Mouse (Mus musculus): Measurements from ENCODE around the gene Akr1c14. TPM values are rescaled to one million over a fixed set of nuclear protein-coding genes. Genes with fewer than 3 reads are reported as not detected.
A peak's percentile ranks its signal among the peaks of the same experiment; 100 is the strongest.
"Not testable (repeated sequence)": the region's sequence is repeated elsewhere in the genome, so short reads cannot be mapped to it uniquely, and the experiment has no call there.

Akr1c14 gene
- polyA plus RNA-seq, 1 experiment from 2014 or later: 3.2 TPM

- no peak overlapping the region for H3K9ac ChIP-seq (ENCODE audit: low read length)
- H3K27me3 ChIP-seq (ENCODE audit: control insufficient read depth, insufficient read depth, low read length): no peaks in the 10 kb centered on the region
- no peak for ATAC-seq (replicated peaks; ENCODE audit: extremely low read depth, insufficient read depth, low FRiP score)
Measured at GRCm38 (mm10) chr13:4102721-4103120, 53.9 kb downstream of the Akr1c14 start.

GRCm38 (mm10) chr13:4110281-4111188 lies 61.7 kb downstream of the Akr1c14 start:
- 26% methylated on average over 6 of the region's 6 CpGs for WGBS
- Histone ChIP-seq H3K9ac (ENCODE audit: low read length) (no peak overlapping the region), H3K4me3 (ENCODE audit: low read length) (no peak overlapping the region), H3K4me1 (ENCODE audit: control insufficient read depth, insufficient read depth, low read length) (no peaks in the 10 kb centered on the region), H3K27ac (ENCODE audit: low read length) (no peak overlapping the region), H3K36me3 (ENCODE audit: control insufficient read depth, insufficient read depth) (no peaks in the 10 kb centered on the region), H3K4me2 (ENCODE audit: low read depth, low read length) (no peak overlapping the region), H3K27me3 (ENCODE audit: control insufficient read depth, insufficient read depth, low read length) (no peaks in the 10 kb centered on the region), H3K9me3 (replicated peaks; ENCODE audit: control insufficient read depth, low read length) (no peaks in the 10 kb centered on the region)
- peak; percentile 65 for ATAC-seq (replicated peaks; ENCODE audit: extremely low read depth, insufficient read depth, low FRiP score)

More at GRCm38 (mm10) chr13:4102721-4103120, 53.9 kb downstream of the Akr1c14 start:
- Histone ChIP-seq H3K4me2 (ENCODE audit: low read depth, low read length) (no peak overlapping the region), H3K27ac (ENCODE audit: low read length) (no peak overlapping the region), H3K9me3 (replicated peaks; ENCODE audit: control insufficient read depth, low read length) (no peaks in the 10 kb centered on the region), H3K4me3 (ENCODE audit: low read length) (no peak overlapping the region), H3K4me1 (ENCODE audit: control insufficient read depth, insufficient read depth, low read length) (no peaks in the 10 kb centered on the region), H3K36me3 (ENCODE audit: control insufficient read depth, insufficient read depth) (no peaks in the 10 kb centered on the region)

GRCm38 (mm10) chr13:4119181-4119904 lies 70.5 kb downstream of the Akr1c14 start:
- ATAC-seq (replicated peaks; ENCODE audit: extremely low read depth, insufficient read depth, low FRiP score): no peak
- Histone ChIP-seq H3K9ac (ENCODE audit: low read length) (no peak overlapping the region), H3K4me1 (ENCODE audit: control insufficient read depth, insufficient read depth, low read length) (no peaks in the 10 kb centered on the region), H3K4me2 (ENCODE audit: low read depth, low read length) (no peak overlapping the region), H3K9me3 (replicated peaks; ENCODE audit: control insufficient read depth, low read length) (no peaks in the 10 kb centered on the region), H3K4me3 (ENCODE audit: low read length) (no peak overlapping the region), H3K27ac (ENCODE audit: low read length) (no peak overlapping the region), H3K36me3 (ENCODE audit: control insufficient read depth, insufficient read depth) (no peaks in the 10 kb centered on the region), H3K27me3 (ENCODE audit: control insufficient read depth, insufficient read depth, low read length) (no peaks in the 10 kb centered on the region)
- WGBS: 50% methylated on average over 2 of the region's 2 CpGs

- Histone ChIP-seq H3K27me3 (ENCODE audit: control insufficient read depth, insufficient read depth, low read length) (no peaks in the 10 kb centered on the region), H3K36me3 (ENCODE audit: control insufficient read depth, insufficient read depth) (no peaks in the 10 kb centered on the region), H3K9ac (ENCODE audit: low read length) (no peak overlapping the region), H3K27ac (ENCODE audit: low read length) (no peak overlapping the region), H3K4me2 (ENCODE audit: low read depth, low read length) (no peak overlapping the region), H3K9me3 (replicated peaks; ENCODE audit: control insufficient read depth, low read length) (no peaks in the 10 kb centered on the region), H3K4me1 (ENCODE audit: control insufficient read depth, insufficient read depth, low read length) (no peaks in the 10 kb centered on the region), H3K4me3 (ENCODE audit: low read length) (no peak overlapping the region)
- WGBS: 54% methylated on average over 7 of the region's 7 CpGs
- no peak for ATAC-seq (replicated peaks; ENCODE audit: extremely low read depth, insufficient read depth, low FRiP score)
Measured at GRCm38 (mm10) chr13:4123146-4123545, 74.3 kb downstream of the Akr1c14 start.

GRCm38 (mm10) chr13:4124471-4124870 lies 75.7 kb downstream of the Akr1c14 start:
- 88% methylated on average over 6 of the region's 6 CpGs for WGBS
- not testable (repeated sequence) for H3K9ac ChIP-seq (ENCODE audit: low read length); H3K27ac ChIP-seq (ENCODE audit: low read length); H3K4me3 ChIP-seq (ENCODE audit: low read length); H3K36me3 ChIP-seq (ENCODE audit: control insufficient read depth, insufficient read depth); H3K4me2 ChIP-seq (ENCODE audit: low read depth, low read length); H3K9me3 ChIP-seq (replicated peaks; ENCODE audit: control insufficient read depth, low read length); ATAC-seq (replicated peaks; ENCODE audit: extremely low read depth, insufficient read depth, low FRiP score); H3K27me3 ChIP-seq (ENCODE audit: control insufficient read depth, insufficient read depth, low read length); H3K4me1 ChIP-seq (ENCODE audit: control insufficient read depth, insufficient read depth, low read length)

GRCm38 (mm10) chr13:4125846-4126245 lies 77.0 kb downstream of the Akr1c14 start:
- H3K4me3 ChIP-seq (ENCODE audit: low read length); ATAC-seq (replicated peaks; ENCODE audit: extremely low read depth, insufficient read depth, low FRiP score); H3K9me3 ChIP-seq (replicated peaks; ENCODE audit: control insufficient read depth, low read length); H3K36me3 ChIP-seq (ENCODE audit: control insufficient read depth, insufficient read depth); H3K4me1 ChIP-seq (ENCODE audit: control insufficient read depth, insufficient read depth, low read length); H3K4me2 ChIP-seq (ENCODE audit: low read depth, low read length); H3K27ac ChIP-seq (ENCODE audit: low read length); H3K9ac ChIP-seq (ENCODE audit: low read length); H3K27me3 ChIP-seq (ENCODE audit: control insufficient read depth, insufficient read depth, low read length): not testable (repeated sequence)
- 84% methylated on average over 1 of the region's 1 CpGs for WGBS

GRCm38 (mm10) chr13:4129100-4129499 lies 80.3 kb downstream of the Akr1c14 start:
- ATAC-seq (replicated peaks; ENCODE audit: extremely low read depth, insufficient read depth, low FRiP score): no peak
- no peaks in the 10 kb centered on the region for H3K27me3 ChIP-seq (ENCODE audit: control insufficient read depth, insufficient read depth, low read length)

GRCm38 (mm10) chr13:4131317-4131716 lies 82.5 kb downstream of the Akr1c14 start:
- 55% methylated on average over 1 of the region's 1 CpGs for WGBS
- no peaks in the 10 kb centered on the region for H3K36me3 ChIP-seq (ENCODE audit: control insufficient read depth, insufficient read depth)
- H3K9ac ChIP-seq (ENCODE audit: low read length): no peak overlapping the region
- no peaks in the 10 kb centered on the region for H3K27me3 ChIP-seq (ENCODE audit: control insufficient read depth, insufficient read depth, low read length)
- ATAC-seq (replicated peaks; ENCODE audit: extremely low read depth, insufficient read depth, low FRiP score): no peak
- no peaks in the 10 kb centered on the region for H3K9me3 ChIP-seq (replicated peaks; ENCODE audit: control insufficient read depth, low read length)
- H3K4me3 ChIP-seq (ENCODE audit: low read length): no peak overlapping the region
- H3K27ac ChIP-seq (ENCODE audit: low read length): no peak overlapping the region
- H3K4me1 ChIP-seq (ENCODE audit: control insufficient read depth, insufficient read depth, low read length): no peaks in the 10 kb centered on the region
- H3K4me2 ChIP-seq (ENCODE audit: low read depth, low read length): no peak overlapping the region

More at GRCm38 (mm10) chr13:4129100-4129499, 80.3 kb downstream of the Akr1c14 start:
- Histone ChIP-seq H3K4me2 (ENCODE audit: low read depth, low read length) (no peak overlapping the region), H3K4me1 (ENCODE audit: control insufficient read depth, insufficient read depth, low read length) (no peaks in the 10 kb centered on the region), H3K9ac (ENCODE audit: low read length) (no peak overlapping the region), H3K27ac (ENCODE audit: low read length) (no peak overlapping the region), H3K36me3 (ENCODE audit: control insufficient read depth, insufficient read depth) (no peaks in the 10 kb centered on the region), H3K4me3 (ENCODE audit: low read length) (no peak overlapping the region), H3K9me3 (replicated peaks; ENCODE audit: control insufficient read depth, low read length) (no peaks in the 10 kb centered on the region)
- WGBS: 27% methylated on average over 5 of the region's 5 CpGs

- no peak for ATAC-seq (replicated peaks; ENCODE audit: extremely low read depth, insufficient read depth, low FRiP score)
- Histone ChIP-seq H3K27me3 (ENCODE audit: control insufficient read depth, insufficient read depth, low read length) (no peaks in the 10 kb centered on the region), H3K4me3 (ENCODE audit: low read length) (no peak overlapping the region), H3K4me2 (ENCODE audit: low read depth, low read length) (no peak overlapping the region), H3K9ac (ENCODE audit: low read length) (no peak overlapping the region), H3K27ac (ENCODE audit: low read length) (no peak overlapping the region), H3K9me3 (replicated peaks; ENCODE audit: control insufficient read depth, low read length) (no peaks in the 10 kb centered on the region), H3K4me1 (ENCODE audit: control insufficient read depth, insufficient read depth, low read length) (no peaks in the 10 kb centered on the region), H3K36me3 (ENCODE audit: control insufficient read depth, insufficient read depth) (no peaks in the 10 kb centered on the region)
- WGBS: 53% methylated on average over 3 of the region's 3 CpGs
Measured at GRCm38 (mm10) chr13:4131721-4132120, 82.9 kb downstream of the Akr1c14 start.
